Mouse (Mus musculus): ENCODE results near the gene Zfp787. TPM values are rescaled to one million over a fixed set of nuclear protein-coding genes. Genes with fewer than 3 reads are reported as not detected.

Zfp787 gene
- total and polyA plus RNA-seq, 3 experiments, result 22.7 to 28.8 TPM; not detected in 1

- peaks cover 10% of the 10 kb centered on the region for H3K79me2 ChIP-seq (ENCODE audit: control insufficient read depth, insufficient read depth, low read length, poor library complexity)
- H3K4me3 ChIP-seq (ENCODE audit: control insufficient read depth in 1 of 2, insufficient read depth in 1 of 2, low read depth in 2 of 2, low read length in 2 of 2), result no peak overlapping the region
- no peak for DNase-seq (ENCODE audit: low read depth, low spot score)
- H3K9ac ChIP-seq (ENCODE audit: control insufficient read depth, low read depth, low read length, poor library complexity, severe bottlenecking), result no peak overlapping the region
- no peaks in the 10 kb centered on the region for H3K9me3 ChIP-seq (replicated peaks; ENCODE audit: insufficient read depth, low read length)
- no peak for TF ChIP-seq RCOR1 (IDR thresholded peaks at IDR 0.05; ENCODE audit: low read depth, low read length)
- TF ChIP-seq USF1 (IDR thresholded peaks at IDR 0.05; ENCODE audit: low read depth, low read length), result no peak
- TF ChIP-seq MEF2A (IDR thresholded peaks at IDR 0.05; ENCODE audit: extremely low read depth, insufficient replicate concordance, low read depth, low read length, poor library complexity, severe bottlenecking), result no peak
- TF ChIP-seq CHD1 (IDR thresholded peaks at IDR 0.05; ENCODE audit: low read depth, low read length), result no peak
- no peak for TF ChIP-seq MXI1 (IDR thresholded peaks at IDR 0.05; ENCODE audit: low read depth, low read length)
- TF ChIP-seq MAX (IDR thresholded peaks at IDR 0.05; ENCODE audit: low read length), result no peak
- no peak for TF ChIP-seq MAFK (IDR thresholded peaks at IDR 0.05; ENCODE audit: borderline replicate concordance, low read depth, low read length)
- no peak for TF ChIP-seq KAT2A (conservative IDR thresholded peaks at IDR 0.05; ENCODE audit: low read depth, low read length)
- TF ChIP-seq MYC (IDR thresholded peaks at IDR 0.05; ENCODE audit: low read depth, low read length), result no peak
- no peak for TF ChIP-seq ZMIZ1 (IDR thresholded peaks at IDR 0.05; ENCODE audit: low read depth, low read length)
- no peak for TF ChIP-seq UBTF (IDR thresholded peaks at IDR 0.05; ENCODE audit: borderline replicate concordance, insufficient read depth, low read depth, low read length)
- no peak for TF ChIP-seq SMC3 (IDR thresholded peaks at IDR 0.05; ENCODE audit: low read depth, low read length)
- TF ChIP-seq MAZ (IDR thresholded peaks at IDR 0.05; ENCODE audit: low read depth, low read length), result no peak
- no peak for TF ChIP-seq GABPA (IDR thresholded peaks at IDR 0.05; ENCODE audit: low read depth, low read length)
- H3K27ac ChIP-seq (ENCODE audit: control insufficient read depth, low read depth, low read length), result no peak overlapping the region
- H3K4me1 ChIP-seq (ENCODE audit: control insufficient read depth in 1 of 2, insufficient read depth in 2 of 2, low read length in 2 of 2), result peaks cover 0 to 12% of the 10 kb centered on the region in 2 experiments; a peak in 3 of 4 replicates
- no peaks in the 10 kb centered on the region for H3K27me3 ChIP-seq (ENCODE audit: control insufficient read depth in 1 of 2, insufficient read depth in 2 of 2, low read length in 2 of 2)
- peaks cover 0 to 6% of the 10 kb centered on the region in 2 experiments; a peak in 1 of 4 replicates for H3K36me3 ChIP-seq (ENCODE audit: control insufficient read depth in 1 of 2, insufficient read depth in 2 of 2, low read length in 2 of 2)
These were observed 3.8 kb upstream of the Zfp787 start for GRCm38 (mm10) chr7:6159604-6160003.

- Histone ChIP-seq H3K9me3 (replicated peaks; ENCODE audit: insufficient read depth, low read length) (no peaks in the 10 kb centered on the region), H3K79me2 (ENCODE audit: control insufficient read depth, insufficient read depth, low read length, poor library complexity) (peaks cover 31% of the 10 kb centered on the region), H3K27ac (ENCODE audit: control insufficient read depth, low read depth, low read length) (peak overlapping the region; percentile 42), H3K27me3 (ENCODE audit: control insufficient read depth in 1 of 2, insufficient read depth in 2 of 2, low read length in 2 of 2) (no peaks in the 10 kb centered on the region), H3K9ac (ENCODE audit: control insufficient read depth, low read depth, low read length, poor library complexity, severe bottlenecking) (peak overlapping the region; percentile 99), H3K4me1 (ENCODE audit: control insufficient read depth in 1 of 2, insufficient read depth in 2 of 2, low read length in 2 of 2) (peaks cover 0 to 16% of the 10 kb centered on the region in 2 experiments; a peak in 3 of 4 replicates), H3K36me3 (ENCODE audit: control insufficient read depth in 1 of 2, insufficient read depth in 2 of 2, low read length in 2 of 2) (peaks cover 0 to 12% of the 10 kb centered on the region in 2 experiments; a peak in 2 of 4 replicates), H3K4me3 (ENCODE audit: control insufficient read depth in 1 of 2, insufficient read depth in 1 of 2, low read depth in 2 of 2, low read length in 2 of 2) (peak overlapping the region; percentile 79 to 99)
- TF ChIP-seq RCOR1 (IDR thresholded peaks at IDR 0.05; ENCODE audit: low read depth, low read length) (0 out of 2 replicates have a peak, but pooled peaks have one; percentile 9), ETS1 (IDR thresholded peaks at IDR 0.05; ENCODE audit: low read depth, low read length) (0 out of 2 replicates have a peak, but pooled peaks have one; percentile 24), TBP (IDR thresholded peaks at IDR 0.05; ENCODE audit: low read depth, low read length) (no peak), GATA1 (IDR thresholded peaks at IDR 0.05; ENCODE audit: low read depth, low read length) (peak; percentile 64)
- DNase-seq (ENCODE audit: low read depth, low spot score), result peak; percentile 52
These were observed 1.7 kb upstream of the Zfp787 start for GRCm38 (mm10) chr7:6157479-6157878.

All from MEL (cell line).